Mouse (Mus musculus): ENCODE measurements at regions not wholly inside any gene's neighbourhood (a gene's known extent, or its start where the extent isn't known, plus 50 kb on each side); places are given as distances from the start of the nearest gene placed in this dataset.

DNA sequence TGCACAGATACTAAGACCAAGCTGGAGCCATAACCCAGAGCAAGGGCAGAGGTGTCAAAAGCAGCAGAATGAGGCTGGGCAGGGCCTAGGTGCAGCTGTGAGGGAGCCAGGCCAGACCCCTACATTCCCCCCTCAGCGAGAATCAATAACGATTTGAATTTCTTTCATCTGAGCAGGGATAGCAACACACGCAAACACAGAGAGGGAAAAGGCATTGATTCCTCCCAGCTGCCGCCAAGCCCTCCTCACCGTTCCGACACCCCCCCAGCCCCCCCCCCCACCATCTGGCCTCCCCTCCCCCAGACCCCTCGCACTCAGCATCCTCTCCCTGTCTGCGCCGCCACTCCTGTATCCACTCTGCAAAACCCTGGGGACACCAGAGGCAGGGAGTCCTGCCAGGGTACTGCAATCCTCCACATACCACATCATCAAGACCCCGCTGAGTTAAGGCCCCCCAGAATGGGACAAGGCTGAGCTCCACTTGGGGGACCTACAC, 166.9 kb downstream of the 3100002H09Rik start:
- no peak for DNase-seq

DNA sequence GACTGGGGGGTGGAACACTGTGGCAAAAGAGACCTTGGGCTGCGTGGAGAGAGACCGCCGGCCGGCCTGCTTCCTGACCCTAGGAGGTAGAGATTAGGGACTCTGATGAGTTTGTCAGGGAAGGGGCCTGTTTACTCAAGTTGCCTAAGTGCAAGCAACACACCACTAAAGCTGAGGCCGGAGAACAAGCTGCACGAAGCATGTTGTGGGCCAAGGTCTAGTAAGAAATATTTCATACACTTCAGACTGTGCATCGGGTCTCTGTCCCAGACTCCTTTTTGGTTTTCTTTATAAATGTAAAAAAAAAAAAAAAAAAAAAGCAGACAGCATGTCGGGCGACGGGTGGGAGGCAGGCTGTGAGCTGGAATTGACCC, 167.5 kb downstream of the 3100002H09Rik start:
- DNase-seq = no peak

DNA sequence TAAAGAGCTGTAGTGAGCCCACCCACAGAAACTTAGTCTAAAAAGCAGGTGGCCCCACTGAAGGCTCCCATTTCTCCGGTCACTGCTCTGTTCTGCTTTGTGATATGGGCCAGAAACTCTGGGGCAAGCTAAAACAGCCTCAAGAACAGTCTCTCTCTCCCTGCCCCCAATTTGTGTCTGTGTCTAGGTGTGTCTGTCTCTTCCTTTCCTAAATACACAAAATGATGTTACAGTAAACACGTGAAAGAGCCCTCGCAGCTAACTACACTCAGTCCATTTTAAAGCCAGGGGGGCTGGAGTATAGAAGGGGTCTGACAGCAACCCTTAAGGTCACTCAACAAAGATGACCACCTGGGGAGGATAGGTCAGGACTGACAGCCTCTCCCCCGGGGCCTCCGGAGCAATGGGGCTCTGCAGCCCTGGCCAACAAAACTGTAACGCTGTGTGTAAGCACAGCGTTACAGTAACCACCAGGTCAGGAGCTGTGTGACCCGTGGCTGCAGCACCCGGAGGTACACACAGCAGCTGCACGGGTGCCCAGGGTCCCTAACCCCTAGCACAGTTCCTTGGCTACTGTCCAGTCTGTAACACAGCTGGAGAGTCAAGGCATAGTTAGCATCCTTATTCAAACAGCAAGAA, 168.0 kb downstream of the 3100002H09Rik start:
- DNase-seq = no peak

DNA sequence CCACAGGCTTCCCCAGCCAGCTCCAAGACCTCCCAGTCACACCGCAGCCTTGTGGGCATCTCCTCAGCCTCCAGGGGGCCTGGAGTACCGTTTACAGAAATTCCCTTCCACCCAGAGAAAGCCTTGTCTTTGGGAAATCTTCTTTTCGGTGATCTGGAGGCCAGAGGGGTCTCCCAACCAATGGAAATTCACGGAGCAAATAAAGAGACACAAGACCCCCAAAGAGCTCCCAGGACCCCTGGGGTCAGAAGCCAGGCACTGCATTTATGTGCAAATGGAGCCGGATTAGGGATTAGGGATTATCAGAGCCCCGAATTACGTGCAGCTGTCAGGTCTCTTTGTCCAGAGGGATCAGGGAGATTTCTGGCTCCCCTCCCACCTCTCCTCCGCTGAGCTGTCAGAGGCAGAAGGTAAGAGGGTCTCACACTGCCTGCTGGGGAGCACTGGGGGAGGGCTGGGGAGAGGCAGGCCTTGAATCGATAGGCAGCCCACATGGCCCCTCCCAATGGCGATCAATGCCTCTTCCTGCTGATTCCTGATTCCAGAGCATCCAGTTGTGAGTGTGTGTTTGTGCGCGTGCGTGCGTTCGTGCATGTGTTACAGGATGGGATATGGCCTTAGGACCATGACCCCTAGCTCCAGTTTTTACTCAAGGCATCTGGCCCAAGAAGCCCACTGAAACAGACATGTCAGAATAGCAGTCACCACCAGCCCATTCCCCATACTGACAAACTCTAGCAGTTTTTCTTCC, 168.7 kb downstream of the 3100002H09Rik start:
- DNase-seq = no peak

DNA sequence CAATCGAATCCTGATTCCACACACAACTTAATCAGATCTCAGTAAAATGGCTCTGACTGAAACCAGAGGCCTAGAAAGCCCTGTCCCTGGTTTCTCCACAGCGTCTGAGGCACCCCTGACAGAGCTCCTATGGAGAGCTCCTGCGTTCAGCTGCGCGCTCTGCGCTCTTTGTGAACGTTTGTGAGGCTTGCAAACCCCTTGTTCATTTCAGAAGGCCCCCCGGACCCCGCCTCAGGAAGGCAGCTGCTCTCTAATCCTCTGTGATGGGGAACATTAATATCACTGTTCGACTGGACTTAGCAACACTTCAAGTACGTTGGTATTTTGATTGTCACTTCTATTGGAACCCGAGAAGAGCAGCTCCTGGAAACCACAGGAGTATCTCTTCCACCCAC, 175.6 kb downstream of the 3100002H09Rik start:
- no peak for DNase-seq

DNA sequence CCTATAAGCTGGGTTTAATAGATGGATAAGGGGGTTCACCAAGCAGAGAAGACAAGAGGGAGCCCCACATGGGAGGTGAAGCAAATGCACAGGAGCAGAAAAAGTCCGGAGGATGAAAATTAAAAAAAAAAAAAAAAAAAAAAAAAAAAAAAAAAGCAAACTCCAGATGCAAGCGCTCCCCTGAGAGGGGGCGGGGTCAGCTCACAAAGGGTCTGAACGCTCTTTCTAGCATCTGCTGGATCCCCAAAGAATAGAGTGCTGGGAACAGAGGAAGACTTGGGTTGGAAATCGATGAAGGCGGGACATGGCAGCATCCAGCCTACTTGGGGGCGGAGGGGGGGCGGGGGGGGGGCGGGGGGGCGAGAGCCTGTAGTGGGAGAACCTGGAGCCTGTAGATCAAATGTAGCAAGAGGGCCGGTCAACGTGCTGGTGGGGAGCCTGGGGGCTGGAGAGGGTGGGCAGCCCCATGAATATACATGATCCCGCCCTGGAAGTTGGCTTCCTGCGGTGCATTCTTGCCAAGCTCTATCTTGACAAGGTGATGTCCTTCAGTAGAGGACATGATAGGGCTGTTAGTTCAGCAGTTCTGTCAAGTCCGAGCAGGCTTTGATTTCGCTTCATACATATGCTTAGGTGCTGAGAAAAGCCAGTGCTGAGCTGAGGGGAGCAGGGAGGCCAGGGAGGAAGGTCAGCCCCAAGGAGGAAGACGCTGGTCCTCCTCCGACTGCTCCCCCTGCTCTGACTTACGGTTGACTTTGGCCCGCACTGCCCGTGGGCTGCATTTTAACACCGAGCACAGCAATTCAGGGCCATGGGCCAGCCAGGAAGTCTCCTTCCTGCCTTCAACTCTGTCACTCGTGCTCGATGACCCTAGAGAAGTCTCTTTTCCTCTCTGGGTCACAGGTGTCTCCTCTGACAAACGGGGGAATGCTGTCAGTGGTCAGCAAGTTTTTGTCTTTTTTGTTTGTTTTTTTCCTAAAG, 176.3 kb downstream of the 3100002H09Rik start:
- DNase-seq = no peak

DNA sequence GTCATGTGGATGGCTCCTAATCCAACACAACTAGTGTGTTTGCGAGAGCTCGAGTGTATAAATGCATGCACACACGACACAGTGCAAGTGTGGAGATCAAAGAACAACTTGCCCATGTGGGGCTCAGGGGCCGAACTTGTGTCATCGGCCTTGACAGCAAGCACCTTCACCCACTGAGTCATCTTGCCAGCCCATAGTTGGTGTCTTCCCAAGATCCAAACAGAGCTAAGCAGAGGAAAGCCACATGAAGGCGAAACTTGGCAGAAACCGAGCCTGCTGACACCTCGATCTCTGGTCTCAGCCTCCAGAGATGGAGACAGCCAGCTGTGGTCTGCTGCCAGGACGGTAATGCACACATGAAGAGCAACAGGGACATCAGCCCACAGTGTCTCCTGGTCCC, 177.1 kb downstream of the 3100002H09Rik start:
- DNase-seq = no peak

DNA sequence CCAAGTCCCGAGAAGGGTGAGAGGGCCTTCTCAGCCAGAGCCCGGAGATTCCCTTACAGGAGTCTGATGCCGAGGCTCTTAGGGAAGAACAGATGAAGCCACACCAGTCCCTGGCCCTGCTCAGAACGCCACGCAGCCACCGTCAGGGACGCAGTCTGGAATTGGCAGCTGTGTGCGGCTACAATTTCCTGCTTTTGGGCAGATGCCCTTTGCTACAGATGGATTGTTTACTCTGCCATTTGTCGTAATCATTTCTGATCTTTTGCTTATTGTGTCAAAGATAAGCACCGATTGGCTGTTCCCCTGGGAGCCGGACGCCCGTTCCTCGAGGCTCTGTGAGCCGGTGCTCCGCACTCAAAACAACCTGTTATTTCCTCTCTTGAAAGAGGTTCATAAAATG, 179.4 kb downstream of the 3100002H09Rik start:
- no peak for DNase-seq

DNA sequence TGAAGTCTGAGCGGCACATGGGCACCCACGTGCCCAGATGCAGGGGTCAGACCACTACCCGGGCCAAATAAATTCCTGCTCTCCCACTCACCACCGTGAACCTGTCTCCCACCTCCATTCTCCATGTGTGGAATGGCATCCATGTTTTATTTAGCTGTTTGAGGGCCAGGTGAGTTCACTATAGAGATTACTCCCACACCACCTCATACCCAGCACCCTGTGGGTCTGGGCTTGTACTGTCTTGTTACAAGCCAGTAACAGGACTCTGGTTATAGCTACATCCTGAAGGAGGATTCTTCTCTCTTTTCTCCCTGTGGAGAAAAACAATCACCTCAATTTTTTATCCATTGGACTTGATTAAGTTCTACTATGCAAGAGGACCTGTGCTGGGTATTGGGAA, 181.8 kb downstream of the 3100002H09Rik start:
- no peak for DNase-seq

DNA sequence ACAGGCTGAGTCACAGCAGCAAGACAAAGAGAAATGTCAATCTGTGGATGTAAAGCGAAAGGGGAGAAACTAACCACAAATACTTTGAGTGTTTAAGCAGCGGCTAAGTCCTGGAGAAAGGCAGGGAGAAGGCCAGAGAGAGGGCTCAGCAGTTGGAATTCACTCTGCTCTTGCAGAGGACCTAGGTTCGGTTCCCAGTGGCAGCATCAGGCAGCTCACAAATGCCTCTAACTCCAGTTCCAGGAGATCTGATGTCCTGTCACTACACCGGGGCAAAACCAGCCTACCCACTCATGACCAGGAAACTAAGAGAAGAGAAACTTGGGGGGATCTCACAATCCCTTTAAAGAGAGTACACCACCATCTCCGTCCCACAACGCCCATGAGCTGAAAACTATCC, 188.2 kb downstream of the 3100002H09Rik start:
- no peak for DNase-seq

DNA sequence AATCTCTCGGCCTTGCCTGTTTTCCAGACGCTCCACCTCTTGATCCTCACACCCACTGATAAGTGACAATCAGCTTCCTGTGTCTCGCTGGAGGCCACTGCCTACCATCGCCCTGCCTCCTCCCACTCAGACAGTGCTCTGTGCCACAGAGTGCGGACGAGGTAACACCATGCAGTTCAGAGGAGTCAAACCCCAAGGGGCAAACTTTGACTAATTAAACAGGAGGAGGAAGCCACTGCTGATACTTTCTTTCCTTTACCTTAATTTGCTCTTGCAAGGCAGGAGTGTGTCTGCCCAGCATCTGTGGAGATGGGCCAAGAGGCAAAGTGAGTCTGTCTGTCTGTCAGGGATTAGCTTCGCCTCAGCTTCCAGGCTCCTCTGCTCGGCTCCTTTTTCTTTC, 192.2 kb downstream of the 3100002H09Rik start:
- no peak for DNase-seq

DNA sequence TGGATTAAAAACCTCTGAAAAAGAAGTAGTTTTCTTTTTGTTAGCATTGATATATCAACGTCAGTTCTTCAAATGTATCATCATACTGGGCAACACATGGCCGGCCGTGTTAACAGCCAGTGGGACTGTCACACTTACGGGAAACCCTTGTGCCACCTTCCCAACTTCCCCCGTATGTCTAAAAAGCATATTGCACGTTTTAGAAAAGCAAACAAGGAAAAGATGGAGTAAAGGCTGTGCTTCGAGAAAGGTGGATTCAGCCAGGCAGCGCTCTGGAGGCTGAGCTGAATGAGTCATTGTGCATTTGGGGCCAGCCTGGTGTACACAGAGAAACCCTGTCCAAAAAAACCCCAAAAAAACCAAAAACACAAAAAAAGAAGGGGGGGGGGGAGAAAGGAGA, 193.4 kb downstream of the 3100002H09Rik start:
- no peak for DNase-seq

DNA sequence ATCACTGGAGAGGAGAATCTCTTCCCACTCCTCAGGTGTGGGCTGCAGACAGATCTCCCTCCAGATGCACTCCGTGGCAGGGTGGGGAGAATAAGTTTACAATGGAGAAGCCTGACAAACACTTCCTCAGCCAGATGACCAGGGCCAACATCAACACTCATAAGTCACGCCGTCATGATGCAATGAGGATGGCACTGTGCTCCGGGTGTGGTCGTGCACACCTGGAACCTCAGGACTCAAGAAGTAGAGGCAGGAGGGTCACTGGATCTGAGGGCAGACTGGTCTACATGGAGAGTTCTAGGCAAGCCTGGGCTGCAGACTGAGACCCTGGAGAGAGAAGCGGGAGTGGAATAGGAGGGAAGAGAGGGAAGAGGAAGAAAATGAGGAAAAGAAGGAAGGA, 194.3 kb downstream of the 3100002H09Rik start:
- DNase-seq = no peak

DNA sequence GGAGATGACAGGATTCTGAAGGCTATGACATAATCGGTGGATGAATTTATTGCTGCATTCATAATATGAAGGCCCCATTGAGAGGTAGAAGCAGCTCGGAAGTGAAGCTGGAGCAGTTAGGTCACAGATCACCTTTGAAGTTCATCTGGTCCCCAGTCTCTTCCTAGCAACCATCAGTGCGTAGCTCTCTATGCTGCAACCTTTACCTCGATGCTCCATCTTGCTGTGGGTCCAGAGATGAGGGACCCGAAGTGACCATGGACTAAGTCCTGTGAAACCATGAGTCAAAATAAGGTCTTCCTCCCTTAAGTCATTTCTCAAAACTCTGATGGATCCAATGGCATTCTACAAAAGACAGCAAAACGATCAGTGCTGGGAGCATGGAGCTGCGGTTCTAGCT, 196.2 kb downstream of the 3100002H09Rik start:
- no peak for DNase-seq

DNA sequence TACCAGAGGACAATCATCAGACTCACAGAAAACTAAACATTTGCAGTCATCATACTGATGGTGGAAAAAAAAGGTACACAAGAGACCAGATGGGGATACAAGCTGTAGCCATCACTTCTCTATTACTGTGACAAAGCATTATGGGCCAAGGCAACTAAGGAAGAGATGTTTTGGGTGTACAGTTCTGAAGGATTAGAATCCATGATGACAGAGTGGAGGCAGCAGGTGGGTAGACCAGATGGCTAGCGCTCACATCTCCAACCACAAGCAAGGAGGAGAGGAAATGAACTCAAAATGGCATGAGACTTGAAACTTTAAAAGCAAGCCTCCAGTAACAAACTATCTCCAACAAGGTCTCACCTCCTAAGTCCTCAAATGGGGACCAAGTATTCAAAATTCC, 201.3 kb downstream of the 3100002H09Rik start:
- DNase-seq = no peak

DNA sequence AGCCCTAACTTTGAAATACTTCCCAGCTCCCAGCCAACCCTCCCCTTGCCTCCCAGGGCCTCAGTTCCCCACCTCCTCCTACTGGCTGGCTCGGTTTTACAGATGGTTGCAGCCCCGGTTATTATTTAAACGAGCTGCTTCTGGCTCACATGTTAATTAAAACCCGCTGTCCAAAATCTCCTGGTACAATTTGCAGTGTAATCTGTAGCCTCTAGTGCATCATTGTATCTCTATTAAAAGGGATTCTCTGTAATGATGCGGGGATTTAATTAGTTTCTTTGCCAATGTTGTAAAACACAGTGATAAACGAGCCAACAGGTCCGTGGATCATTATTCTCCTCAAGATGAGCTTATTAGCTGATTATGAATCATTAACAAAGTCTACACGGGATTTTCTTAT, 208.5 kb downstream of the 3100002H09Rik start:
- no peak for DNase-seq

DNA sequence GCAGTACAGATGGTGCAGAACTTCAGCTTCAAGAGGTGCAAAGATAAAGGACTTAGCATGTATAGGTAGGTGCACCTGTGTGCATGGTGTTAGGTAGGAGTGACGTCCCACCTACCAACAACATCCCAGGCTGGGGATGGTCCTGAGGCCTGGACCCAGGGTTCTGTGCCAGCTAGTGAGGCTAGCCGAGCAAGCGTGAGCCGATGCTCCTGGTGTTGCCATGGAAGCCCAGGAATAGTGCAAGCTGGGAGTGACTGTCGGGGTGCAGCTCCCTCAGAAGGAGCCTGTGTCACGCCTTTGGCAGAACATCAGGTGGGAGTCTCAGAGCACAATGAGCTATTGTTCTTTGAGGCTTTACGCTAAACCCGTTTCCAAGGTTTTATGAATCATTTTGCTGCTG, 209.9 kb downstream of the 3100002H09Rik start:
- no peak for DNase-seq

DNA sequence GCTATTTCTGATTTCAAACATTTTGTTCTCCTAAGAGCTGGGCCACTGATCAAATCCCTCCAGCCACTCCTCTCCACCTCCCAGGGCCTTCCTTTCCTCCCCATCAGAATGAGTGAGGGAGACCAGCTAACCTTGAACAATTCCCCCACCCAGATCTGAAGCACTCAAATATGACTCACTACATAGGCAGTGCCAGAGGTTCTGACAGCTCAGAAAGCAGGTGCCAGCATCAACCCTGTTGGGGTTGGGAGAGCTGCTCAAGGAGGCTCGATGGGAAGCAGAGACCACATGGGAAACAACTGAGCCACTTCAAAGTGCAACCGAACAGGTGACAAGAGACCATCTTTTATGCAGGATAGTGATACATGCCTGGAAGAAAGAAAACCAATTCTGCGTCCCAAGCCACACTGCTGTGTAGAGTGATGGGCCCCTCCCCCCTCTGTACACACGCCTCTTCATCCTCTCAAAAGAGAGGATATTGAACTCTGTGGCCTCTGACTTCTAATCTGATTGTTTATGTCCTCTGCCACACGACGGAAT, 210.4 kb downstream of the 3100002H09Rik start:
- DNase-seq = no peak

DNA sequence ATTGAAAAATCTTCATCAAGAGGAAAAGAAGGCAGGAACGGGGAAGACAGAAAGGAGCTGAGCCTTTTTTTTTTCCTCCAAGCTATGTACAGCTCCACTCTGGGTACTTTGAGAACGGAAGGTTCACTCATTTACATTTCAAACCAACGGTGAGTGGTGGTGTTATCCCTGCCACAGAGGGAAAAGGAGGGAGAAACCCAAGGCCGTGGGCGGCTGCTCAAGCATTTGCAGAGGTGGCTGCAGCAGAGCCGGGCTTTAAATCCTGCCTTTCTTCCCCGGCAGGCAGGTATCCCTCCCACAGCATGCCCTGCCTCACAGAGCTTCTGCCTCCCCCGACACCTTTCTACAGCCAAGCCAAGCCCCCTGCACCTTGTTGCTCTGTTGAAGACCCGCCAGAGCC, 212.2 kb downstream of the 3100002H09Rik start:
- DNase-seq = no peak

DNA sequence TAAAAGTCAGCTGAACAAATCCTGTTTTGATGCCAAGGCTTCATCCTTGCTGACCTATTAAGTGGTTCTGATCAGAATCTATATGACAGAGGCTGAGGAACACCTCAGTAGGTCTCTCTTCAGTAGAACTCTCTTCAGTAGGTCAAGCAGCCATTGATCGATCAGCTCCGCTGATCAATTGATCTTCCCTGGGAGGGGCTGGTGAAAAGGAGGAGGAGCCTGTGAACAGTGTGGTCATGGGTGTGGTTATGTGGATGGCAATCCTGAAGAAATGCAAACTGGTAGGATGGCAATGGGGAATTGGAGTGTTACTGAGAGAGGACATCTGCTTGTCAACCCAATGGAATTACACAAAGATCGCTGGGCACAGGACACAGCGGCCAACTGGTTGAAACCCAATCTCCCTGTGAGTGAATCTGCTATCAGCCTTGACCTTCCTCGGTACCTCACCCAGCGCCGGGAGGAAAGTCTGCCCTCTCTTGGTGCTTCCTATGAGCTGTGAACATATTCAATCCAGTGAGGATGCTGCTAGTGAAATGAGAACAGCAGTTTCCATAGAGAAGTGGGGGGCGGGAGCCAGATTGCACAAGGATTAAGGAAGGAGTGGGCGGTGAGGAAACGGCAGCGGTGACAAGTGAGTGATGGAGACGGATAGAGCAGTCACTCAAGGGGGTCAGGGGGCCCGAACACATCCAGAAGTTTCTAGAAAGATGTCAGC, 213.9 kb downstream of the 3100002H09Rik start:
- DNase-seq = no peak

DNA sequence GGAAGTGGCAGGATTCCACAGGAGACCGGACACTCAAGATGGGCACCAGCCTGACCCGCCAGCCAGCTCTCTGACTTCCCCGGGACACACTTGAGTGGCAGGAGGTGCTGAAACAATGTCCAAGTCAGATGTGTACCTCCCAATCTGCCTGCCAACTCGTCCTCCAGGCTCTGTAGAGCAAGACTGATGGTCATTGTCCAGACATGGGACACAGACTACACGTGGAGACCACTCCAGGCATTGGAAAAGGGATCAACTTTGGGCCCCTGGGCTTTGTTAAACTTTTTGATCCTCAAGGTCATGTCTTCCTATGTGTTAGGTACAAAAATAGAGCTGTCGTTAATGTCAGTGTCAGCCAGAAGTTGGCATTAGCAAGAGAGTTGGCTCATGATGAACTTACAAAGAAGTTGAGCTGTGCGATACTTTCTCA, 214.6 kb downstream of the 3100002H09Rik start:
- DNase-seq = no peak
